ENCODE assay signal across 9 mouse cellular contexts in genomic region chr2:105127531-105128480, GRCm38 (mm10). TPM values are rescaled to one million over a fixed set of nuclear protein-coding genes. Genes with fewer than 3 reads are reported as not detected.
DNase-seq lines count a peak whose midpoint lies in the region; ATAC-seq and TF ChIP-seq lines count a peak whose summit lies in the region.
"Had no signal": no experiment of that assay in that cellular context is flagged by ENCODE, and none has a peak within 500 bp of the region (broad histone marks: within the 10 kb centered on the region; RNA-seq: fewer than 3 reads in every experiment).

No protein-coding gene starts in this region.

- no peak overlapping the region for H3K9ac ChIP-seq in ES-Bruce4 (ENCODE audit: low read depth, poor library complexity, severe bottlenecking)
- no peak overlapping the region for H3K9ac ChIP-seq in forebrain, embryonic 13.5 days
- H3K9ac ChIP-seq in liver, embryonic 12.5 days: peak overlapping the region; percentile 40

- no peak for TF ChIP-seq CTCF in ES-Bruce4 (IDR thresholded peaks at IDR 0.05; ENCODE audit: low read depth, low read length)
- TF ChIP-seq CTCF in layer of hippocampus, adult 2 months (conservative IDR thresholded peaks at IDR 0.05): no peak

- peaks cover 39% of the 10 kb centered on the region for H3K4me1 ChIP-seq in heart, embryonic 10.5 days
- no peaks in the 10 kb centered on the region for H3K4me1 ChIP-seq in ES-Bruce4 (ENCODE audit: control insufficient read depth, insufficient read depth, low read length)
- H3K4me1 ChIP-seq in forebrain, embryonic 13.5 days: peaks cover 21% of the 10 kb centered on the region
- peaks cover 15% of the 10 kb centered on the region; the same call in 1 of the 2 replicates for H3K4me1 ChIP-seq in liver, embryonic 12.5 days

- no peaks in the 10 kb centered on the region for H3K9me3 ChIP-seq in heart, embryonic 10.5 days
- no peaks in the 10 kb centered on the region for H3K9me3 ChIP-seq in ES-Bruce4 (replicated peaks; ENCODE audit: control insufficient read depth, insufficient read depth, low read length, poor library complexity, severe bottlenecking)
- H3K9me3 ChIP-seq in forebrain, embryonic 13.5 days (replicated peaks): no peaks in the 10 kb centered on the region
- H3K9me3 ChIP-seq in liver, embryonic 12.5 days (replicated peaks): no peaks in the 10 kb centered on the region

- no peaks in the 10 kb centered on the region for H3K36me3 ChIP-seq in heart, embryonic 10.5 days
- H3K36me3 ChIP-seq in ES-Bruce4 (ENCODE audit: control insufficient read depth, insufficient read depth, low read length, poor library complexity, severe bottlenecking): no peaks in the 10 kb centered on the region
- H3K36me3 ChIP-seq in forebrain, embryonic 13.5 days (ENCODE audit: poor library complexity, severe bottlenecking): no peaks in the 10 kb centered on the region
- H3K36me3 ChIP-seq in liver, embryonic 12.5 days: no peaks in the 10 kb centered on the region

- WGBS in heart, embryonic 10.5 days: 1% methylated on average over 52 of the region's 52 CpGs
- under 1% methylated on average over 52 of the region's 52 CpGs for WGBS in forebrain, embryonic 13.5 days
- 3% methylated on average over 52 of the region's 52 CpGs for WGBS in liver, embryonic 12.5 days (ENCODE audit: insufficient replicate concordance)

- H3K4me2 ChIP-seq in forebrain, embryonic 13.5 days: peak overlapping the region; percentile 53
- peak overlapping the region; percentile 44 for H3K4me2 ChIP-seq in liver, embryonic 12.5 days

- peak overlapping the region; percentile 55 for H3K4me3 ChIP-seq in heart, embryonic 10.5 days
- peak overlapping the region; percentile 25 for H3K4me3 ChIP-seq in ES-Bruce4 (ENCODE audit: low read depth, low read length)
- H3K4me3 ChIP-seq in forebrain, embryonic 13.5 days: no peak overlapping the region; the same call in 1 of the 2 replicates
- peak overlapping the region; percentile 44 for H3K4me3 ChIP-seq in liver, embryonic 12.5 days
- H3K4me3 ChIP-seq in layer of hippocampus, adult 2 months: no peak overlapping the region

- TF ChIP-seq EP300 in ES-Bruce4 (IDR thresholded peaks at IDR 0.05; ENCODE audit: insufficient read depth, low read depth, low read length): no peak

- DNase-seq in heart, embryonic 10.5 days (ENCODE audit: low spot score): no peak
- no peak for DNase-seq in heart, adult 8-10 months (ENCODE audit: low spot score)
- no peak for DNase-seq in urinary bladder, postnatal 14 days (ENCODE audit: low spot score)
- no peak for DNase-seq in urinary bladder, postnatal 4 days (ENCODE audit: low spot score in 2 of 2)
- no peak for DNase-seq in layer of hippocampus, adult 2 months (ENCODE audit: low spot score in 2 of 2)
- DNase-seq: cerebellum, adult 2 months had no signal

- H3K27ac ChIP-seq in heart, embryonic 10.5 days: peak overlapping the region; percentile 71
- H3K27ac ChIP-seq in ES-Bruce4 (ENCODE audit: insufficient read depth, low read length): no peak overlapping the region
- H3K27ac ChIP-seq in forebrain, embryonic 13.5 days: no peak overlapping the region
- peak overlapping the region; percentile 45; the same call in 1 of the 2 replicates for H3K27ac ChIP-seq in liver, embryonic 12.5 days
- no peak overlapping the region for H3K27ac ChIP-seq in layer of hippocampus, adult 2 months

- TF ChIP-seq POLR2A in ES-Bruce4 (IDR thresholded peaks at IDR 0.05; ENCODE audit: insufficient read depth, low read length): no peak

- 0 out of 2 replicates have a peak, but pooled peaks have one; percentile 5 for ATAC-seq in forebrain, embryonic 13.5 days
- no peak for ATAC-seq in liver, embryonic 12.5 days

- H3K27me3 ChIP-seq in heart, embryonic 10.5 days (ENCODE audit: insufficient read depth, poor library complexity, severe bottlenecking): peaks cover 99% of the 10 kb centered on the region
- peaks cover 44% of the 10 kb centered on the region for H3K27me3 ChIP-seq in ES-Bruce4 (ENCODE audit: control insufficient read depth, insufficient read depth, low read length, poor library complexity, severe bottlenecking)
- H3K27me3 ChIP-seq in forebrain, embryonic 13.5 days: peaks cover 99% of the 10 kb centered on the region
- H3K27me3 ChIP-seq in liver, embryonic 12.5 days (replicated peaks): peaks cover 100% of the 10 kb centered on the region

RNA-seq across cellular contexts. Expression of gene Wt1, which starts 1.5 kb away (rescaled TPM):
- polyA plus RNA-seq in heart, embryonic 10.5 days (2016; fragmentation: Nextera tagmentation; extraction: Ambion mirVana): 36.5 and 41.9 TPM in 2 replicates
- total RNA-seq in heart, adult 8-10 months (2022): 1 to 10 TPM; 4.7 to 8.3 (median 5.3) TPM
- 4.1 and 4.6 TPM in 2 replicates for polyA plus RNA-seq in ES-Bruce4 (2011; ENCODE audit: insufficient read depth, insufficient read length, low read depth, missing spikeins)
- not detected in 2 replicates for polyA plus RNA-seq in forebrain, embryonic 13.5 days (2015; fragmentation: Nextera tagmentation; extraction: Ambion mirVana)
- 6.6 and 7.2 TPM in 2 replicates for polyA plus RNA-seq in liver, embryonic 12.5 days (2016; fragmentation: Nextera tagmentation; extraction: Ambion mirVana)
- total RNA-seq in layer of hippocampus, adult 2 months (2021): not detected
- polyA plus RNA-seq: cerebellum, adult 2 months had no signal

RNA-seq across cellular contexts. Expression of gene Gm11060, which starts 36.0 kb away (rescaled TPM):
- not detected in 2 replicates for polyA plus RNA-seq in heart, embryonic 10.5 days (2016; fragmentation: Nextera tagmentation; extraction: Ambion mirVana)
- total RNA-seq in heart, adult 8-10 months (2022): not detected
- polyA plus RNA-seq in ES-Bruce4 (2011; ENCODE audit: insufficient read depth, insufficient read length, low read depth, missing spikeins): not detected in 2 replicates
- polyA plus RNA-seq in forebrain, embryonic 13.5 days (2015; fragmentation: Nextera tagmentation; extraction: Ambion mirVana): not detected in 2 replicates
- not detected in 2 replicates for polyA plus RNA-seq in liver, embryonic 12.5 days (2016; fragmentation: Nextera tagmentation; extraction: Ambion mirVana)
- not detected for total RNA-seq in layer of hippocampus, adult 2 months (2021)
- polyA plus RNA-seq: cerebellum, adult 2 months had no signal

Comparison
In these comparisons a context has a peak if more than half of its experiments do, and no peak if none do; other contexts are left out.
1. H3K27ac ChIP-seq: peak in heart, embryonic 10.5 days (single experiment) and liver, embryonic 12.5 days (single experiment); none in ES-Bruce4 (single experiment), forebrain, embryonic 13.5 days (single experiment) and layer of hippocampus, adult 2 months (single experiment).
2. H3K4me3 ChIP-seq: peak in heart, embryonic 10.5 days (single experiment), ES-Bruce4 (single experiment) and liver, embryonic 12.5 days (single experiment); none in forebrain, embryonic 13.5 days (single experiment) and layer of hippocampus, adult 2 months (single experiment).